Mouse (Mus musculus) intestine, embryonic 14.5 days (tissue): ENCODE results near the gene Cd300ld5. TPM values are rescaled to one million over a fixed set of nuclear protein-coding genes. Genes with fewer than 3 reads are reported as not detected.

Experiments
- ATAC-seq: fragments of 200-750 bp; cut with Nextera tagmentation; replicated peaks from 2 replicates; pipeline ENCODE4 v1.8.0; 2017; ENCODE audit warnings: low read depth, moderate number of reproducible peaks, moderate TSS enrichment, moderate library complexity; ENCODE audit not compliant: low FRiP score, low TSS enrichment
- DNase-seq: peaks from one replicate; pipeline ENCODE4 v3.0.0-alpha.2; 2018; ENCODE audit warnings: low spot score
- H3K27ac ChIP-seq: fragments of 300-500 bp; sonication (generic); 2 replicates; pipeline ENCODE4 v1.5.1; 2014; ENCODE audit warnings: low read depth, mild to moderate bottlenecking, control low read depth
- H3K27me3 ChIP-seq: fragments of 300-500 bp; sonication (generic); replicated peaks from 2 replicates; pipeline ENCODE4 v1.6.1; 2014; ENCODE audit warnings: low read length, control low read depth; ENCODE audit not compliant: control insufficient read depth, insufficient read depth
- H3K36me3 ChIP-seq: fragments of 300-500 bp; sonication (generic); 2 replicates; pipeline ENCODE4 v1.6.1; 2014; ENCODE audit warnings: low read length, control low read depth; ENCODE audit not compliant: control insufficient read depth, insufficient read depth
- H3K4me1 ChIP-seq: fragments of 300-500 bp; sonication (generic); replicated peaks from 2 replicates; pipeline ENCODE4 v1.6.1; 2014; ENCODE audit warnings: low read length, control low read depth, mixed read lengths; ENCODE audit not compliant: control insufficient read depth, insufficient read depth
- H3K4me2 ChIP-seq: fragments of 300-500 bp; sonication (generic); 2 replicates; pipeline ENCODE4 v1.6.1; 2014; ENCODE audit warnings: low read length
- H3K4me3 ChIP-seq: fragments of 300-500 bp; sonication (generic); 2 replicates; pipeline ENCODE4 v1.5.1; 2014; ENCODE audit warnings: low read depth, low read length, control low read depth, mixed read lengths
- H3K9ac ChIP-seq: fragments of 300-500 bp; sonication (generic); 2 replicates; pipeline ENCODE4 v1.6.1; 2014; ENCODE audit warnings: mild to moderate bottlenecking, low read length
- H3K9me3 ChIP-seq: fragments of 300-500 bp; sonication (generic); 2 replicates; pipeline ENCODE4 v1.6.1; 2016; ENCODE audit warnings: low read length, control low read depth; ENCODE audit not compliant: control insufficient read depth
- WGBS: fragments of 180-500 bp; shearing (Covaris S2); extraction: QIAGEN DNeasy Blood & Tissue Kit; methylation state at CpG from one replicate; pipeline ENCODE4 v1.1.7; 2014; 5-methylcytosine and 5-hydroxymethylcytosine counted together
- polyA plus RNA-seq: library from polyadenylated mRNA; unstranded; fragments of >200 nt; fragmentation: Nextera tagmentation; extraction: Ambion mirVana; gene quantifications from 2 replicates; pipeline ENCODE4 v1.2.1, GENCODE M21; 2014

The Cd300ld5 gene
- polyA plus RNA-seq, 1 experiment from 2014 or later, result not detected

DNA sequence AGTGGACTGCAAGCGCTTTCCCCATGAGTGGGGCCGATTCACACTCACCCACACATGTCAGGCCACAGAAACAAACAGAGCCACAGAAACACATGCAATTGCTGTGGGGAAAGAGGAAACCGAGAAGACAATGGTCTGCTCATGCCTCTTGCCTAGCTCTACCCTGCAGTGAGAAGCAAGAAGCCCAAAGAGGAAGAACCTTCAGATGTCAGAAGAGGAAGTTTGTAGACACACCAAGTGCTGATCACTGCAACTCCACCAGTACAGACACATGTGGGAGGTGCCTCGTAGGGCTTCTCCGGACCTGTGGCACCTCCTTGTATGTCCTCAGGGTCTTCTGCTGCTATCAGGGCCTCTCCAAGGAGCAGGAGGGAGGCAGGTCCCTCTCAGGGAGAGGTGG, 33.5 kb downstream of the Cd300ld5 start:
- Histone ChIP-seq H3K27me3 (no peaks in the 10 kb centered on the region), H3K36me3 (no peaks in the 10 kb centered on the region), H3K9ac (no peak overlapping the region), H3K27ac (no peak overlapping the region), H3K4me2 (no peak overlapping the region), H3K4me3 (no peak overlapping the region), H3K9me3 (no peaks in the 10 kb centered on the region), H3K4me1 (no peaks in the 10 kb centered on the region)
- ATAC-seq, result no peak
- DNase-seq, result no peak
- 80% methylated on average over 5 of the region's 5 CpGs for WGBS

DNA sequence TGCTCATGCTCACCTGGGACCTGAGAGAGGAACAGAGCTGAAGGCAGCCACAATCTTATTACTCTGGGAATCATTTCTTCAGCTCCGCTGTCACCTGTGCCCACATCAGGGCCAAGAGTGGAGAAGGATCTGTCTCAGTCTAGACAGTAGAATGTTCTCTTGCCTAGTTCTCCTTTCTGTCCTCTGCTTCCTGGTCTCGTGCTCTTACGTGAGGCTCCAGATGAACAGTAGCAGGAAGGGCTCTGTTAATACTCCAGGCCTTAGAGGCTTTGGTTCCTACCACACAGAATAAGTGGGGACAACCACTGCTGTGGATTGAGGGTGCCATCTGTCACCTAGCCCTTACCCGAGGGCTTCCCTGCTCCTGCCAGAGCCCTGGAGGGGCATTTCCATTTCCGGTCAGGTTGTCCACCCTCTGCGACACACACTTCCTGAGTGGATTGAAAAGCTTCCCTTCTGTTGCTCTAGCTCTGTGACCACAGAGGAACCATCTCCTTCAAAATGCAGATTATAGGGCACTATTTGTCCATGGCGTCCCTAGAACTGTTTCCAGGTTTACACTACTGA, 36.0 kb downstream of the Cd300ld5 start, which contains the start of gene Cd300c2:
Gene Cd300c2 (minus strand): TSS at position 407 of the 567 bp plus-strand sequence.
- no peak for DNase-seq
- Histone ChIP-seq H3K9me3 (no peaks in the 10 kb centered on the region), H3K9ac (no peak within 1 kb of the TSS), H3K27me3 (no peaks in the 10 kb centered on the region), H3K4me3 (no peak within 1 kb of the TSS), H3K27ac (no peak within 1 kb of the TSS), H3K4me2 (no peak within 1 kb of the TSS), H3K36me3 (no peaks in the 10 kb centered on the region), H3K4me1 (no peaks in the 10 kb centered on the region)
- WGBS, result 83% methylated on average over 7 of the region's 7 CpGs
- no peak for ATAC-seq

DNA sequence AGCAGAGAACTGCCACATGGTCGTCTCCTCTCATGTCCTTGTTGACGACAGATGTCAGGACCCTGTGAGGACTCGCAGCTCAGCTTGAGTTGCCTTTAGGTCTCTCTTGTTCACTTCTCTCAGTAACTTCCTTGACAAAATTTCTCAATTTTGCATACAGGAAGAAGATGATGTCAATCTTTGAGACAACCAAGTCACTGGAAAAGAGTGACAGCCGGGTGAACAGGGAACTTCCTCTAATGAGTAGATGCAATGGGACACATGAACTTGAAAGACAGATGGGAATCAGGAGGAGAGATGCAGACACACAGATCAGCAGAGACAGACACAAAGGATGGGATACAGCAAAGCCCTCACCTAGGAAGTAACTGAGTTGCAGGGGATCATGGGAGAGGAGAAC, 47.8 kb downstream of the Cd300ld5 start, which contains the start of gene Cd300ld:
Gene Cd300ld (minus strand): TSS at position 130 of the 400 bp plus-strand sequence.
- no peak within 1 kb of the TSS for H3K9ac ChIP-seq
- H3K4me2 ChIP-seq, result no peak within 1 kb of the TSS
- 77% methylated on average over 4 of the region's 4 CpGs for WGBS
- no peaks in the 10 kb centered on the region for H3K4me1 ChIP-seq
- H3K9me3 ChIP-seq, result no peaks in the 10 kb centered on the region
- DNase-seq, result no peak
- no peaks in the 10 kb centered on the region for H3K27me3 ChIP-seq
- no peaks in the 10 kb centered on the region for H3K36me3 ChIP-seq
- no peak for ATAC-seq
- H3K27ac ChIP-seq, result no peak within 1 kb of the TSS
- no peak within 1 kb of the TSS for H3K4me3 ChIP-seq

DNA sequence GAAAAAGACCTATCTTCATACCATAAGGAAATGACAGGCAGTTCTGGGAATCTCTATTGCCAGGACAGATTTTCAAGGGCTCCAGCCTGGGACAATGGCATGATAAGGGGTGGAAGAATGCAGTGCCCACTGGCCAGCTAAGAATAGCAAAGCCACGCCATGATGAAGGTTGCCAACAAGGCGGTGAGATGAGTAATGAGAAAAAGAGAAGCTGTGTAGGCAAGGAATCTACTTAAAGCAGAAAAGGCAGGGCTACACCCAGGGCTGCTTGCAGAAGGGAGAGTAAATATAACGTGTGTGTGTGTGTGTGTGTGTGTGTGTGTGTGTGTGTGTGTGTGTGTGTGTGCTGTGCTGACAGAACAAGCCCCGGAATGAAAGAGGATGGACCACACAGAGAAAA, 55.7 kb downstream of the Cd300ld5 start:
- WGBS, result 77% methylated on average over 4 of the region's 4 CpGs
- H3K9me3 ChIP-seq, result 0 out of 2 replicates have a peak, but pooled peaks cover 10% of the 10 kb centered on the region
- no peaks in the 10 kb centered on the region for H3K36me3 ChIP-seq
- no peaks in the 10 kb centered on the region for H3K4me1 ChIP-seq
- H3K27ac ChIP-seq, result no peak overlapping the region
- H3K27me3 ChIP-seq, result no peaks in the 10 kb centered on the region
- H3K9ac ChIP-seq, result no peak overlapping the region
- H3K4me2 ChIP-seq, result no peak overlapping the region
- no peak for DNase-seq
- H3K4me3 ChIP-seq, result no peak overlapping the region
- no peak for ATAC-seq

Other genes with a start within 250 kb of the Cd300ld5 start
- gene Btbd17, start 241.8 kb downstream of the Cd300ld5 start, polyA plus RNA-seq, result 1.2 and 2.9 TPM in 2 replicates
- 0.16 TPM in 1 of 2 replicates, not detected in the other for gene Gpr142, start 238.8 kb downstream of the Cd300ld5 start, polyA plus RNA-seq
- 21.8 and 23.6 TPM in 2 replicates for gene Gprc5c, start 186.6 kb downstream of the Cd300ld5 start, polyA plus RNA-seq
- 0.89 and 1.3 TPM in 2 replicates for gene Cd300a, start 147.7 kb downstream of the Cd300ld5 start, polyA plus RNA-seq
- 0.20 and 0.36 TPM in 2 replicates for gene Cd300lb, start 103.4 kb downstream of the Cd300ld5 start, polyA plus RNA-seq
- not detected in 2 replicates for gene Cd300c, start 68.6 kb downstream of the Cd300ld5 start, polyA plus RNA-seq
- gene Cd300ld, start 47.8 kb downstream of the Cd300ld5 start, polyA plus RNA-seq, result 0.13 and 0.15 TPM in 2 replicates
- 1.7 and 3.0 TPM in 2 replicates for gene Cd300c2, start 35.9 kb downstream of the Cd300ld5 start, polyA plus RNA-seq
- not detected in 2 replicates for gene Cd300ld2, start 21.6 kb downstream of the Cd300ld5 start, polyA plus RNA-seq
- gene Cd300ld4, start 10.8 kb downstream of the Cd300ld5 start, polyA plus RNA-seq, result not detected in 2 replicates
- not detected in 2 replicates for gene Cd300ld3, start 10.6 kb upstream of the Cd300ld5 start, polyA plus RNA-seq
- 0.08 and 0.19 TPM in 2 replicates for gene Cd300e, start 24.4 kb upstream of the Cd300ld5 start, polyA plus RNA-seq
- 3.3 and 5.0 TPM in 2 replicates for gene Rab37, start 53.7 kb upstream of the Cd300ld5 start, polyA plus RNA-seq
- gene Cd300lf, start 96.2 kb upstream of the Cd300ld5 start, polyA plus RNA-seq, result 0.27 and 1.0 TPM in 2 replicates
- 157 and 165 TPM in 2 replicates for gene Slc9a3r1, start 125.6 kb upstream of the Cd300ld5 start, polyA plus RNA-seq
- 7.0 and 8.3 TPM in 2 replicates for gene Tmem104, start 149.7 kb upstream of the Cd300ld5 start, polyA plus RNA-seq
- 16.4 and 16.7 TPM in 2 replicates for gene Nat9, start 150.1 kb upstream of the Cd300ld5 start, polyA plus RNA-seq
- gene Grin2c, start 229.5 kb upstream of the Cd300ld5 start, polyA plus RNA-seq, result not detected in 2 replicates
- gene Fdxr, start 239.3 kb upstream of the Cd300ld5 start, polyA plus RNA-seq, result 11.3 and 14.2 TPM in 2 replicates